Mouse (Mus musculus): ENCODE measurements around the gene Phkg1. TPM values are rescaled to one million over a fixed set of nuclear protein-coding genes. Genes with fewer than 3 reads are reported as not detected.
"Not testable (repeated sequence)": the region's sequence is repeated elsewhere in the genome, so short reads cannot be mapped to it uniquely, and the experiment has no call there.

Gene Phkg1
- total RNA-seq, 2 experiments from 2014 or later: 1.4 to 4.3 TPM

DNA sequence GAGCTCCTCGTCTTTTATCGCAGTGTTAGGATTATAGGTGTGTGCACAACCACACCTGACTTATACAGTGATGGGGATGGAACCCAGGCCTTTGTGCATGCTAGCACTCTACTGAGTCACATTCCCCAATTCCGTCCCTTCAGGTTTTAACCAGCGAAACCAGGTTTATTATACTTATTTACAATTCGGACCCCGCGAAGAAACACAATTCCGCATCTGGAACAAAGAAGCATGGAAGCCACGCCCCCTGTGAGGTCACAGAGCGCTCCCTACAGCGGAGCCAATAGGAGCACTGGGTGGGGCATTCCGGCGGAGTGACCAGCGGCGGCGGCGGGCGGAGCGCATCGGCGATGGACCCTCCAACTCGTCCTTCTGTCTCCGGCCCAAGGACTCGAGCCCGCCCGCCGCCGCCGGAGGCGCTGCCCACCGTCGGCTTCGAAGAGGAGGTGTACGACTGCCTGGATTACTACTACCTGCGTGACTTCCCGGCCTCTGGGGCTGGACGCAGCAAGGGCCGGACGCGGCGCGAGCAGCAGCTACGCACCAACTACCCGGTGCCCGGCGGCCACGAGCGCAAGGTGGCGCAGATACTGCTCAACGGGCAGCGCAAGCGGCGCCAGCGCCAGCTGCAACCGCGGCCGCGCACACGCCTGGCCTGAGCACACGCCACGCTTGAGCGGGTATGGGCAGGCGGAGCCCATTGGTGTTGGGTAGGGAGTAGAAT lies 10.1 kb upstream of the Phkg1 start, which contains the start of gene Nupr1l:
Gene Nupr1l (plus strand): TSS at position 299 of the 724 bp plus-strand sequence.
- DNase-seq: peak; percentile 94 to 96

DNA sequence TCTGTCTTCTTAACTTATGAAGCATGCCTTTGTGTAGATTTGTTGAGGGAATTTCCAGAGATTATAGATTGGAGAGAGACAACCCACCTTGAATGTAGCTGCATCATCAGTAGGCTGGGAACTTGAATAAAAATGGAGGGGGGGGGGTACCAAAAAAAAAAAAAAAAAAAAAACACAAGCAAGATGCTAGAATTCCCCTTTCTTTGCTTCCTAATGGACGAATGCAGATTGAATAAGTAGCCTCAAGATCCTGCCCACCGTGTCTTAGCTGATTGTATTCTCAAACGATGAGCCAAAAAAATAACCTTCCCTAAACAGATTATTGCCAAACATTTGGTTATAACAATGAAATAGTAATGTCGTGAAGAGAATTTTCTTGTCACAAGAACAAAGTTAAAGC lies 9.4 kb upstream of the Phkg1 start:
- DNase-seq: no peak

DNA sequence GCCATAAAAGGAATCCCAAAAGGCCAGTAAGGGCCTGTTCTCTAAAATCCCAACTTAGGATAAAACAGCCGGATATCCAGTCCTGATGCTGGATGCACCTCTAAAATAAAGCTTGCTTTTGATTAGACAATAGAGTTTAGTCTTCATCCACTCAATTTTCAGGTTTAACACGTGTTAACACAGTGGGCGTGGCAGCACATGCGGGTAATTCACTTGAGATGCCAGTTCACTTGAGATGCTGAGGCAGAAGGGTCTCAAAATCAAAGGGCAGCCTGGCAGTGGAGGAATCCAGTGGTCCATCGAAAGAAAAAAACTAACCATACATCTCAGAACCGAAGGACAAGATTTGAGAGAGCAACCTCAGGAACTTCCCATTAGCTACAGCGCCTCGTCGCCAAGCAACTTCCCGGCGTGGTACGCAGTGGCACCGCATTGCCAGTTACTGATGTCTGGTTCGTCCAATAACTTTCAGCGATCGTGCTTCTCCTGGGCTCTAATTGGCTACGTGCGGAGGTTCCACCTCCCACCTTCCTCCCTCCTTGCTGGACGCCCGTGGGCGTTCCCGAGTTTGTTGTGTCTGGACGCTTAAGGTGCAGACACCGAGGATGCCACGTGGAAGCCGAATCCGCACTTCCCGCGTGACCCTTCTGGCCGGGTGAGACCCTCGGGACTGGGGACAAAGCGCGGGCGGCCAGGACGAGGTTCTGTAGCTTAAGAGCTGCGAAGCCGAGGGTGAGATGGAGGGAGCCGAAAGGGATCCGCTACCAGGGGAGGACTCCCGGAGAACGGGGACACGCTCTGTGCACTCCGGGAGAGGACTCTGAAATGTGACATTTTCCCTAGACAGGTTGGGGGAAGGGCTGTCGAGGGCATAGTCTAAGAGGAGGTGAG lies 2.9 kb downstream of the Phkg1 start, which contains the start of gene Zbed5:
Gene Zbed5 (plus strand): TSS at position 526 of the 891 bp plus-strand sequence.
- DNase-seq: peak; percentile 90

DNA sequence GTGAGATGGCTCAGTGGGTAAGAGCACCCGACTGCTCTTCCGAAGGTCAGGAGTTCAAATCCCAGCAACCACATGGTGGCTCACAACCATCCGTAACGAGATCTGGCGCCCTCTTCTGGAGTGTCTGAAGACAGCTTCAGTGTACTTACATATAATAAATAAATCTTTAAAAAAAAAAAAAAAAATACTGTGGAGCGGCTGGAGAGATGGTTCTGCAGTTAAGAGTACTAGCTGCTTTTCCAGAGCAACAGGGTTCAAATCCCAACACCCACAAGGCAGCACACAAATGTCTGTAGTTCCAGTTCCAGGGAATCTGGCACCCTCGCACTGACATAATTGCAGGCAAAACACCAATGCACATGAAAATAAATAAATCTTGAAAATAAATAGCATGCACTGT lies 8.0 kb downstream of the Phkg1 start:
- DNase-seq: not testable (repeated sequence)

DNA sequence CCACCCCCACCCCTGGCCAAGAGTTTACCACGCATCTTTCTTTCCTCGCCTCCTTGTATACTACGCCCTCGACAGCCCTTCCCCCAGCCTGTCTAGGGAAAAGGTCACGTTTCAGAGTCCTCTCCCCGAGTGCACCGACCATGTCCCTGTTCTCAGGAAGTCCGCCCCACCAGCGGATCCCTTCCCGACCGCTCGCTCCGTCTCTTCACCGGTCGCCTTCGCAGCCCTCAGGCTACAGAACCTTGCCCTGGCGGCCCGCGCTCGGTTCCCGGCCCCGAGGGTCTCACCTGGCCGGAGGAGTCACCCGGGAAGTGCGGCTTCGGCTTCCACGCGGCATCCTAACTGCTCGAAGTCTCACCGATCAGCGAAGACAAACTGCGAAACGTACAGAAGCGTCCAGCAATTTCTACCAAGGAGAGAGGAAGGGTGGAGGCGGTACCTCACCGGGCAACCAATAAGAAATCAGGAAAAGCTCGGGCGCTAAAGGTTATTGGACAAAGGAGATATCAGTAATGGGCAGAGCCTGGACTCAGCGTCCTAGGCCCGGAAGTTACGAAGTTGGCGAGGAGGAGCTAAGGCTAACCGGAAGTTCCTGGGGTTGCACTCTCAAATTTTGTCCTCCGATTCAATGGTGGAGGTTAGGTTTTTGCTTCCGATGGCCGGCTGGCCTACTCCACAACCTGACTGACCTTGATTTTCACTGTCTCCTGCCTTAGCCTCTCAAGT lies 11.3 kb downstream of the Phkg1 start, which contains the start of gene Chchd2:
Gene Chchd2 (minus strand): TSS at position 560 of the 726 bp plus-strand sequence.
- DNase-seq: peak; percentile 91 to 92

DNA sequence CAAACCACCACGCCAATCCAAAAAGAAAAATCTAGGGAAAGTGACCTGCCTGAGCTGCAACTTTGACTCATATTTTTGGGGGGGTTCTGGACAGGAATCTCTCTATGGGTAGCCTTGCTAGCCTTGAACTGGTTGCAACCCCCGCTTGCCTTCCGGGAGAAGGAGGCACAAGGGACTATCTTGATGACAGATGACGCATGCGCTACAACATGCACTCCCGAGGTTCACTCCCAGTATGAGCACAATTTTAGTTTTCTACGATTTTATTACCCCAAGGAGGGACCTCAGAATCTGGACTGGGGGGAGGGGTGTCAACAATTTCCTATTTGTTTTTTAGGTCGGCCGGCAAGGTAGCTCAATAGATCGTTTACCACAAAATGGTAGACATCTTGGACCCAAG lies 12.1 kb downstream of the Phkg1 start:
- peak; percentile 55 to 68 for DNase-seq

DNA sequence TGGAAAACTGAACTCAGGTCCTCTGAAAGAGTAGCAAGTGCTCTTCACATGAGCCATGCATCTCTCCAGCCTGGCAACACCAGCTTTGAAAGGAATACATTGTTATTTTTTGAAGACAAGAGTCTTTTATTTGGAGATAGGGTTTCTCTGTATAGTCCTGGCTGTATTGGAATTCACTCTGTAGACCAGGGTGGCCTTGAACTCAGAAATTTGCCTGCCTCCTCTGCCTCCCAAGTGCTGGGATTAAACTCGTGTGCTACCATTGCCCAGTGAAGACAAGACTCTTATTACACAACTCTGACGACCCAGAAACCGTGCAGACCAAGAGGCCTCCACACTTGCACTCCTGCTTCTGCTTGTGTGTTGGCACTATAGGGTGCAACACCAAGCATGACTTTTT lies 18.5 kb downstream of the Phkg1 start:
- no peak for DNase-seq

DNA sequence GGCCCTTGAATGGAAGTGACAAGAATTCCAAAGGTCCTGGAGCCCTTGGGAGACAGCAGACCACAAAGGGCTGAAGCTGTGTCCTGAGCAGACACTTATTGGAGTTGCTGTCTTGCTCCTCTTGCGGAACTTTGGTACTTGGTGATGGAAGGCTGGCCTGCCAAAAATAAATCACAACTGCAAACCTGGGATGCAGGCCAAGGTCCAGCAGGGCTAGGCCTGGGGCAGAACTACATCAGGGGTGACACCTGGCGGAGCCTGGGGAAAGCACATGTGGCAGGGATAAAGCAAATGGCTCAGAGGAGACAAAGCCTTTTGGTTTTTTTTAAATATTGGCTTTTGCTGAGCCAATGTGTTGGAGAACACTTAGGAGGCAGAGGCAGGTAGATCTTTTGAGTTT lies 19.4 kb downstream of the Phkg1 start:
- peak; percentile 91 for DNase-seq

DNA sequence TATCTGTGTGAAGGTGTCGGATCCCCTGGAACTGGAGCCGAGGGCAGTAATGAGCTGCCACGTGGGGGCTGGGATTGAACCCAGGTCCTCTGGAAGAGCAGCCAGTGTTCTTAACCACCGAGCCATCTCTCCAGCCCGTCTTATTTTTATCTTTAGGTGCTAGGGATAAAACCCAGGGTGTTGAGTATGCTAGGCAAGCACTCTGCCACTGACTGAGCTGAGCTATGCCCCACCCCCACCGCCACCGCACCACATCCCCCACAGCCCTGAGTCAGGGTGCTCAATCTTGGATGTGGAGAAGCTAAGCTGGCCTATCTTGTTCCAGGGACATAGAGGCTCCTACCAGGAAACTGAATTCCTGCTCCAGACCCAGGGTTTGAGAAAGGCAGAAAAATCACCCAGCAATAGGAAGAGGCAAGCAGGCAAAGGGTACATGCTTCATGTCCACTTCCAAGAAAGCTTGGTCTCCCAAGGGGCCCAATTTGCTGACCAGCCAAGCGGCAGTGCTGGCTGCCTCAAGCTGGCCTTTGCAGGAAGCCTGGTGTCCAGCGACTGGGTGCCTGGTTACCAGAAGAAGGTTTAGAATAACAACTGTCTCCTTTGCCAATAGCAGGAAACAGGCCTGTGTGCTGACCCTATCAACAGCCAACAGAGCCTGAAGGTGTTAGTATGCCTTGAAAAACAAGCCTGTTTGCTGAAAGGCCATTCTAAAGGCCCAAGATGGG lies 20.5 kb downstream of the Phkg1 start:
- peak in 1 of 2 experiments; percentile 38 for DNase-seq

DNA sequence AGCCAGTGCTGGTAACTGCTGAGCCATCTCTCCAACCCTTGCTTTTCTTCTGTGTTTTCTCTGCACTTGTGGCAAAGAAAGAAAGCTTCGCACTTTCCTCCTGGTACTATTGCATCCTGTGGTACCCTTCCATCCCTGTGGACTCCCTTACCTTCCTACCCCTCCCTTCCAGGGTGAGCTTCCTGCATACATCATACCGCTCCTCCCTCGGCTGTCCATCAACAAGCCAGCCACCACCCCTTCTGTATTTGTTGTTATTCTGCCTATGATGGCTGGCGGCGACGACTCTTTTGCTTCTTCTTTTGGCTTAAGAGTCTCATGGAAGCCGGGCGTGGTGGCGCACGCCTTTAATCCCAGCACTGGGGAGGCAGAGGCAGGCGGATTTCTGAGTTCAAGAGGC lies 23.3 kb downstream of the Phkg1 start:
- no peak for DNase-seq

DNA sequence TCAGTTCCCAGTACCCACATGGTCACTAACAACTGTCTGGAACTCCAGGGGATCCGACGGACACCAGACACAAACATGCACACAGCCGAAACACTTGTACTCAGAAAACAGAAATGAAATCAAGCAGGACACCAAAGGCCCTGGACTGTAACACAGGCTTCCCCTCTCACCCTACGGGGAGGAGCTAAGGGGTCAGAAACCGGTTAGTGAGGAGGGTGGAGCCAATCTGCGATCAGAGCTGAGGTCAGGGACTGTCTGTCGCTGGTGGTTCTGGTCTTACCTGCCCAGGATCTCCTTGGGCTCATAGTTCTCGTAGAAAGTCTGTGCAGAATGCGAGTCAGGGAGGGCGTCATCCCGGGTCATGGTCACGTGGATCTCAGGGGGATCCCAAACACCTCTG lies 24.4 kb downstream of the Phkg1 start:
- DNase-seq: no peak

DNA sequence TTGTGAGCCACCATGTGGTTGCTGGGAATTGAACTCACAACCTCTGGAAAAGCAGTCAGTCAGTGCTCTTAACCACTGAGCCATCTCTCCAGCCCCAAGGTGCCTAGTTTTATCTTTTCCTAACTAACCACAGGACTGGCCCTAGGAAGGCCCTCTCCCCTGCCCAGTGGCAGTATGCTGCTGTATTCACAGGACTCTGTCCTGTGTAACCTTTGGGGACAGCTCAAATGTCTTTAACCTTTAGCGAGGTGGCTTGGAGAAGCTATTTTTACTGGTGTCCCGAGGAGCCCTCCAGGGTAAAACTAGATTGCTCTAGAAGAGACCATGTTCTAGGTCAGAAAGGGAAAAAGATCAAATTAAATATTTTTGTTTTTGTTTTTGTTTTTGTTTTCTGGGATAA lies 27.1 kb downstream of the Phkg1 start:
- no peak for DNase-seq

DNA sequence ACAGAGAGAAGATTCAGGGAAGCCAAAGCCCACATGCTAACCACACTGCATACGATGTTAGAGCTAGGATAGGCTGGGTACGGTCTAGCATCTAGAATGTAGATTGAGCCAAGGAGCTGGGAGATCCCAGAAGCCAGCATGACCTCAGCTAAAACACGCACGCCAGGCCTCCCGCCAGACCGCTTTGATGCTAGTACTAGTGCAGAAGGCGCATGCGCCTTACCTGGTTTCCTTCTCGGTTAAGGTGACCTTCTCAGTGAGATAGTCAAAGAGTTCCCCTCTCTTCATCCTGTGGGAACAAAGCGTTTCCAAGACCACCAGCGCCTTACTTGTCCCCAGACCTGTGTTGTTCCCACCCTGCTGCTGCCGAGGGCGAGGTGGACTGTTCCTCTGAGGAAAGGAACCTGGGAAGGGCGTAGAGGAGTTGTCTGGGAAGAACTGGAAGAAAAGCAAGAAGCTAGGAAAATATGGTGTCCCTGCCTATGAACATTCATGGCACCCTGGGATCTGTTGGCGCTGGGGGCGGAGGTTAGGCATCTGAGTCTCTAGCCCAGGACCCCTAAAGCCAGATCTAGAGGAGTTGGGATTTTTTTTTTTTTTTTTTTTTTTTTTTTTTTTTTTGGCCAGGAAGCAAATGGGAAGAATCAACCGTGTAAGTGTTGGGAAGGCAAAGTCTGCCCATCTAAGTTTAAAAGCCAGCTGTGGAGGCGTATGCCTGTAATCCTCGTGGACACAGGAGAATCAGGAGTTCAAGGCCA lies 28.9 kb downstream of the Phkg1 start:
- no peak for DNase-seq

DNA sequence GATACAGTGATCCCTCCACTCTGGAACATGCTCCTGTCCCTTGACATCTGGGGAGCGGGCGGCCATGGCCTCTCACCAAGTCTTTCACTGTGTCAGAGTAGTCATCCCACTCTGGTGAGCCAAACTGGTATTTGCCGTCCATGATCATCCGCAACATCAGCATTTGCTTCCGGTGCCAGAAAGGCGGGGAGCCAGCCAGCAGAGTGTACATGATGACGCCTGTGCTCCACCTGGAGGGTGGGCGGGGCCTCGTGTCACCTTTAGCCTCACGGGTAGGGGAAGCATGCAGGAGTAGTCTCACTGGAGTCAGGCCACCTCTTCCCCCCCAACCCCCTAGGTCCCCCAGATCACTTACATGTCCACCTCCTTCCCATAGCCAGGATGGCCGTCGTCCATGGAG lies 32.5 kb downstream of the Phkg1 start:
- DNase-seq: no peak

DNA sequence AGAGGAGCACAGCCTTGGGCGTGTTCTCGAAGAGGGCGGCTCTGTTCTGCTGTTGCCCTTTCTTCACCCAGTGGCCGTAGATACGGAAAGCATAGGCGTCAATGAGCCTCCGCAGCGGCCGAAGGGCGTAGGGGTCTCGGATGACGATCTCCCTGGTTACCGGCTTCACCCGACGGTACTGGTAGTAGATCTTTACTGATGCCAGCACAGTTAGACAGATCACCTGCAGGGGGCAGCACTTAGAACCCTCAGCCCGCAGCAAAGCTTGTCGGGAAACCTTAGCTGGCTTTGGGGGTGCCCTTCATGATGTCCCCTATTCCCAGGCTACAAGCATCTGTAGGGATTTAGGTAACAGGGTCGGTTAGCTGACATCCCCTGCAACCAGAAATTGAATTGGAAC lies 33.9 kb downstream of the Phkg1 start:
- DNase-seq: peak; percentile 59 to 76

DNA sequence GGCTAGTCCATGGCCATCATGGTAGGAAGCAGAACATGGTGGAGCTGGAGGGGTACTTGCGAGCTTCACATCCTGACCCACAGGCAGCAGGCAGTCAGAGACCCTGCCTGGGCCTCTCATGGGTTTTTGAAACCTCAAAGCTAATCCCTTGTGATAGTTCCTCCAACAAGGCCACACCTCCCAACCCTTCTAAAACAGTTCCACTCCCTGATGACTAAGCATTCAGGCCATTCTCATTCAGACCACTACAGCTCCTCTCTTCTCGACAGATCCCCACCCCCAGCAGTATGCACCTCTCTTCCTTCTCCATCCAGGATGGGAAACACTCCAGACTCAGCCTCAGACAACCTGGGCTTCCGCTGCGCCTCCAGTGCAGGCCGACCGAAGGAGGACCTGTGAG lies 36.0 kb downstream of the Phkg1 start:
- no peak for DNase-seq

DNA sequence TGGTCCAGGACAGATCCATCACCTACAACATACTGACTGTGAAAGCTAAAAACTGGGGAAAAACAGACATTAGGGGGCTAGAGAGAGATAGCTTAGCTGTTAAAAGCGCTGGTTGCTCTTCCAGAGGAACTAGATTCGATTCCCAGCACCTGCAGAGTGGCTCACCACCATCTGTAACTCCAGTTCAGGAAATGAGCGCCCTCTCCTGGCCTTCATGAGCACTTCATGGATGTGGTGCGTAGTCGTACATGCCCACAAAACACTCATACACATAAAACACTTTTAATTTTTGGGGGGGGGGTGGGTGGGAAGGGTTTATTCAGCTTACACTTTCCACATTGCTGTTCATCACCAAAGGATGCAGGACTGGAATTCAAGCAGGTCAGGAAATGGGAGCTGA lies 41.9 kb downstream of the Phkg1 start:
- DNase-seq: no peak

DNA sequence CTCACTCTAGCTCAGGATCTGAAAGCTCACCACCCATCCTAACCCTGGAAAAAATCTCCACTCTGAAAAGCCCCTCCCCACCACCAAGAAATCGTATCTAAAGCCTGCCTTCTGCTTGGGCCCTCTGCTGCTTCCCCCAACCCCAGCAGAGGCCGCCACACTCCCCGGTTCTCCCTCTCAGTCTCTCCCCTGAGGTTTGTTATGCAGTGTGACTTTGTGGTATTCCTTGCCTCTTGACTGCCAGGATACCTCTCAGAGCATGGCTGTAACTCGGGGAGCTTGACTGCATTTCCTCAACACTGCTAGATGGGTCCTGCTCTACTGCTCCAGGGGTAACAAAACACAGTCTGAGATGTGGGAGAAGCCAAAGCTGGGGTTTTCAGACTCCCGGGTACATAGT lies 43.2 kb downstream of the Phkg1 start:
- DNase-seq: no peak

DNA sequence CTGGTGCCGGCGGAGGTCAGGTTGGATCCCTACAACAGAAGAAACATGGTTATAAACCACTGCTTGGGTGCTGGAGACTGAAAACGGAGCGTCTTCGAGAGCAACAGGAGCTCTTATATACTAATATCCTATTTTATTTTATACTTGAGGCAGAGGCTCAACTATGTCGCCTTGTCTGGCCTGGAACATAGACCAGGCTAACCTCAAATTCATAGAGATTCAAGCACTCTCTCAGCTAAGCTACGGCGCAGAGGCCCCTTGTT lies 50.9 kb downstream of the Phkg1 start:
- DNase-seq: no peak

DNA sequence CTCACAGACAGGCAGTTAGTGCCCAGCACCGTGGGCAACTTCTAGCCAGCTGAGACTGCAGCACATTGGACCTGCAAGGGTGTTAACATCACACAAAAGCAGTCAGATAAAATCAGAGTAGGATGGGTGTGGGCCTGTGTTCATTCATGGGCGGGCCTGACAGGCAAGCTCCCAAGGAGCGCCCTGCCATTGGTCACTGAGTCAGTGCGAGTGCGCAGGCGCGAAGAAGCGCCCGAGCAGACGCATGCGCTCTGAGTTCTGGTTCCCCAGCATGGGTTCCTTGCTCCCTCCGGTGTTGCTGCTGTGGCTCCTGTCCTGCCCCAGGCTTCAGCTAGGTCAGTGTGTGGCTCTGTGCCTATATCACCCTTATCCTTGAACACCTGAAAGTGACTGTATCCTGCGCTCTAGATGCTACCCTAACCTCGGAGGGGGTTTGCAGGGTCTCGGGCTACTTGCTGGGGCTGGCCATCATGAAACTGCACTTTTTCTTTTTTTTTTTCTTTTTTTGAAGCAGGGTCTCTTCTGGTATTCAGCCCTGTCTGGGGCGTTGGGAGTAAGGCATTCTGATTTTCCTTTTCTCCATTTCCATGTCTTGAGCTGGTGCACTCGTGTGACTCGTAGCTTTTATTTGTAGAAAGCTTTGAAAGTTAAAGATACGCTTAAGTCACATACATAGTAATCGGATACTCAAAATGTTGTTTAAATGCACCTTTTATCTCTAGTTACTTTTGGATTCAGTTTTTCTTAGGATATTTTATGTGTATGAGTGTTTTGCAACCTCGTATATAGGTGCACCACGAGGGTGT lies 51.4 kb downstream of the Phkg1 start, which contains the start of gene Sumf2:
Gene Sumf2 (plus strand): TSS at position 235 of the 806 bp plus-strand sequence.
- peak; percentile 96 to 97 for DNase-seq
